Mouse (Mus musculus) right cerebral cortex, postnatal 10 days (tissue): ENCODE results near the gene Dlg1.
"Not testable (repeated sequence)": the region's sequence is repeated elsewhere in the genome, so short reads cannot be mapped to it uniquely, and the experiment has no call there.

Source experiments
- DNase-seq, 2 experiments: peaks; one replicate each; pipeline ENCODE4 v3.0.0; 2021; ENCODE audit warnings: low spot score in 2 of 2

Gene Dlg1

GRCm38 (mm10) chr16:31657502-31657901 lies 5.7 kb upstream of the Dlg1 start:
- no peak for DNase-seq

GRCm38 (mm10) chr16:31658539-31659334 lies 4.5 kb upstream of the Dlg1 start:
- DNase-seq: no peak

GRCm38 (mm10) chr16:31659453-31659852 lies 3.8 kb upstream of the Dlg1 start:
- DNase-seq: no peak

- DNase-seq: no peak
Observed at GRCm38 (mm10) chr16:31662556-31663378, 476 bp upstream of the Dlg1 start.

- DNase-seq: no peak
Observed at GRCm38 (mm10) chr16:31664287-31664597, 999 bp downstream of the Dlg1 start.

GRCm38 (mm10) chr16:31672202-31672601 lies 9.0 kb downstream of the Dlg1 start:
- no peak for DNase-seq

- DNase-seq: no peak
Observed at GRCm38 (mm10) chr16:31677463-31677862, 14.2 kb downstream of the Dlg1 start.

GRCm38 (mm10) chr16:31682291-31682690 lies 19.0 kb downstream of the Dlg1 start:
- no peak for DNase-seq

- no peak for DNase-seq
Observed at GRCm38 (mm10) chr16:31683670-31684430, 20.6 kb downstream of the Dlg1 start.

- no peak for DNase-seq
Observed at GRCm38 (mm10) chr16:31684771-31685170, 21.5 kb downstream of the Dlg1 start.

- no peak for DNase-seq
Observed at GRCm38 (mm10) chr16:31687766-31688165, 24.5 kb downstream of the Dlg1 start.

GRCm38 (mm10) chr16:31695286-31696020 lies 32.2 kb downstream of the Dlg1 start:
- peak; percentile 53 to 61 for DNase-seq

GRCm38 (mm10) chr16:31696367-31696766 lies 33.1 kb downstream of the Dlg1 start:
- no peak for DNase-seq

GRCm38 (mm10) chr16:31697341-31697740 lies 34.1 kb downstream of the Dlg1 start:
- DNase-seq: no peak

- no peak for DNase-seq
Observed at GRCm38 (mm10) chr16:31705213-31705612, 42.0 kb downstream of the Dlg1 start.

- DNase-seq: no peak
Observed at GRCm38 (mm10) chr16:31705904-31706303, 42.7 kb downstream of the Dlg1 start.

GRCm38 (mm10) chr16:31707326-31707725 lies 44.1 kb downstream of the Dlg1 start:
- DNase-seq: no peak

- no peak for DNase-seq
Observed at GRCm38 (mm10) chr16:31722991-31723390, 59.7 kb downstream of the Dlg1 start.

GRCm38 (mm10) chr16:31724121-31724520 lies 60.9 kb downstream of the Dlg1 start:
- DNase-seq: no peak

- DNase-seq: no peak
Observed at GRCm38 (mm10) chr16:31724818-31725217, 61.6 kb downstream of the Dlg1 start.

- not testable (repeated sequence) for DNase-seq
Observed at GRCm38 (mm10) chr16:31730971-31731370, 67.7 kb downstream of the Dlg1 start.

- no peak for DNase-seq
Observed at GRCm38 (mm10) chr16:31737081-31737480, 73.8 kb downstream of the Dlg1 start.
